Mouse (Mus musculus): Measurements from ENCODE around the gene Crim1. TPM values are rescaled to one million over a fixed set of nuclear protein-coding genes. Genes with fewer than 3 reads are reported as not detected.

The Crim1 gene
- polyA plus RNA-seq, 1 experiment from 2014 or later = 2.9 TPM

DNA sequence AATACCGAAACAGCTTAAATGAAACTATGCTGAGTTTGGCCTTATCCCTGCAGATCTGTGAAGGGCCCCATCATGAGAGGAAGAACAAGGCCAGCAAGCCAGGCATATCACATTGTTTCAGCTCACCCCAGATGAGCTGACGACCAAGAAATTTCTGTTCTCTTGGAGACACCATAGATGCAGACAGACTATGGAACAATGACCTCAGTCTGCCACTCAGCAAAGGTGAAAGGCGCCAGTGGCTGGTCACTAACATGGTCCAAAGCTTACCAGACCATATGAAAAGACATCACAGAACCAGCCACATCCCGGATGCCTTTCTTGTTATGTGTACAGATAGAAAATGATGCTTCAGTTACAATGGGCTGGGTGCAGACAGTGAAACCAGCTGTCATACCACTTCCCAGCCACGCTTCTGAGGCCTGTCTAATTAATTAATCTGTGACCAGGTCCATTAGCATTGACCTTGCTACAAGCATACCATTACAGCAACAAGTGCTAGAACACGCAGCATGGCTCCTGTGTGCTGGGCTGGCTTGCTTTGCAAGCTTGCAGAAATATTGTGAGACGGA is 125.8 kb downstream of the Crim1 start:
- 81% methylated on average over 7 of the region's 7 CpGs for WGBS (ENCODE audit: insufficient replicate concordance)
- no peak for ATAC-seq (replicated peaks; ENCODE audit: insufficient number of reproducible peaks, low FRiP score, low TSS enrichment)
- Histone ChIP-seq H3K36me3 (ENCODE audit: control insufficient read depth, insufficient read depth, low read length) (no peaks in the 10 kb centered on the region), H3K27ac (ENCODE audit: low read depth, low read length) (no peak overlapping the region), H3K9ac (ENCODE audit: low read depth, low read length) (no peak overlapping the region), H3K4me2 (no peak overlapping the region), H3K27me3 (ENCODE audit: control insufficient read depth, insufficient read depth, low read length) (peaks cover 20% of the 10 kb centered on the region), H3K4me3 (ENCODE audit: low read depth, low read length) (no peak overlapping the region), H3K9me3 (replicated peaks; ENCODE audit: control insufficient read depth, low read length) (no peaks in the 10 kb centered on the region), H3K4me1 (ENCODE audit: control insufficient read depth, insufficient read depth, low read length) (peaks cover 11% of the 10 kb centered on the region; the same call in 1 of the 2 replicates)

- no peak overlapping the region for H3K4me2 ChIP-seq
- H3K36me3 ChIP-seq (ENCODE audit: control insufficient read depth, insufficient read depth, low read length) = no peaks in the 10 kb centered on the region
- ATAC-seq (replicated peaks; ENCODE audit: insufficient number of reproducible peaks, low FRiP score, low TSS enrichment) = no peak
- H3K27me3 ChIP-seq (ENCODE audit: control insufficient read depth, insufficient read depth, low read length) = peaks cover 18% of the 10 kb centered on the region
- H3K9me3 ChIP-seq (replicated peaks; ENCODE audit: control insufficient read depth, low read length) = no peaks in the 10 kb centered on the region
- H3K4me1 ChIP-seq (ENCODE audit: control insufficient read depth, insufficient read depth, low read length) = peaks cover 10% of the 10 kb centered on the region; the same call in 1 of the 2 replicates
- WGBS (ENCODE audit: insufficient replicate concordance) = 64% methylated on average over 2 of the region's 2 CpGs
- no peak overlapping the region for H3K27ac ChIP-seq (ENCODE audit: low read depth, low read length)
- H3K4me3 ChIP-seq (ENCODE audit: low read depth, low read length) = no peak overlapping the region
- H3K9ac ChIP-seq (ENCODE audit: low read depth, low read length) = no peak overlapping the region
Observed at GRCm38 (mm10) chr17:78326381-78326780, 126.3 kb downstream of the Crim1 start.

- Histone ChIP-seq H3K9ac (ENCODE audit: low read depth, low read length) (no peak overlapping the region), H3K9me3 (replicated peaks; ENCODE audit: control insufficient read depth, low read length) (no peaks in the 10 kb centered on the region), H3K4me2 (no peak overlapping the region), H3K4me3 (ENCODE audit: low read depth, low read length) (no peak overlapping the region), H3K36me3 (ENCODE audit: control insufficient read depth, insufficient read depth, low read length) (no peaks in the 10 kb centered on the region), H3K27ac (ENCODE audit: low read depth, low read length) (no peak overlapping the region), H3K27me3 (ENCODE audit: control insufficient read depth, insufficient read depth, low read length) (peaks cover 15% of the 10 kb centered on the region), H3K4me1 (ENCODE audit: control insufficient read depth, insufficient read depth, low read length) (peaks cover 10% of the 10 kb centered on the region; the same call in 1 of the 2 replicates)
- ATAC-seq (replicated peaks; ENCODE audit: insufficient number of reproducible peaks, low FRiP score, low TSS enrichment) = no peak
- 40% methylated on average over 4 of the region's 4 CpGs for WGBS (ENCODE audit: insufficient replicate concordance)
Observed at GRCm38 (mm10) chr17:78327187-78327586, 127.1 kb downstream of the Crim1 start.

GRCm38 (mm10) chr17:78328287-78328686 is 128.2 kb downstream of the Crim1 start:
- Histone ChIP-seq H3K4me1 (ENCODE audit: control insufficient read depth, insufficient read depth, low read length) (peaks cover 10% of the 10 kb centered on the region; the same call in 1 of the 2 replicates), H3K4me2 (no peak overlapping the region), H3K27ac (ENCODE audit: low read depth, low read length) (no peak overlapping the region), H3K36me3 (ENCODE audit: control insufficient read depth, insufficient read depth, low read length) (no peaks in the 10 kb centered on the region), H3K9me3 (replicated peaks; ENCODE audit: control insufficient read depth, low read length) (no peaks in the 10 kb centered on the region), H3K27me3 (ENCODE audit: control insufficient read depth, insufficient read depth, low read length) (peaks cover 15% of the 10 kb centered on the region), H3K9ac (ENCODE audit: low read depth, low read length) (no peak overlapping the region), H3K4me3 (ENCODE audit: low read depth, low read length) (no peak overlapping the region)
- peak; percentile 68; the same call in 1 of the 2 replicates for ATAC-seq (replicated peaks; ENCODE audit: insufficient number of reproducible peaks, low FRiP score, low TSS enrichment)
- 18% methylated on average over 3 of the region's 3 CpGs for WGBS (ENCODE audit: insufficient replicate concordance)

DNA sequence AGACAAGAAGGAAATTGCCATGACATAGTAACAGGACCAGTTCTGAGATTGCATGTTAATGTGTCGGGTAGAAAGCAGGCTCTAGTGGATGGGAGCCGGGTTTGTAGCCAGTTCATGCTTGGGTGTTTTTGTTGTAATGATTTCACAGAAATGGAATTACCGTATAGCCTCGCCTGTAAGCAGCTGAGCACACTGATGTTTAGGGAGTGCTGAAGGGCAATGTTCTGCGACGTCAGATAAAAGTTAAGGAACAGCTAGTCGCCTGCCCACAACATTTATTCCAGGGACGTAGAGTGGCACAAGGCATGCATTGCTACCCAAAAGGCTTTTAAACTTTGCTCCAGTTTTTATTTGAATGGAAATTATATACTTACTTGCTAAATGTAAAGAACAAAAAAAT is 131.4 kb downstream of the Crim1 start:
- Histone ChIP-seq H3K27ac (ENCODE audit: low read depth, low read length) (no peak overlapping the region), H3K36me3 (ENCODE audit: control insufficient read depth, insufficient read depth, low read length) (no peaks in the 10 kb centered on the region), H3K9me3 (replicated peaks; ENCODE audit: control insufficient read depth, low read length) (no peaks in the 10 kb centered on the region), H3K4me3 (ENCODE audit: low read depth, low read length) (no peak overlapping the region), H3K4me2 (no peak overlapping the region), H3K4me1 (ENCODE audit: control insufficient read depth, insufficient read depth, low read length) (peaks cover 10% of the 10 kb centered on the region; the same call in 1 of the 2 replicates), H3K9ac (ENCODE audit: low read depth, low read length) (no peak overlapping the region), H3K27me3 (ENCODE audit: control insufficient read depth, insufficient read depth, low read length) (peaks cover 6% of the 10 kb centered on the region; the same call in 1 of the 2 replicates)
- 71% methylated on average over 8 of the region's 8 CpGs for WGBS (ENCODE audit: insufficient replicate concordance)
- ATAC-seq (replicated peaks; ENCODE audit: insufficient number of reproducible peaks, low FRiP score, low TSS enrichment) = no peak

GRCm38 (mm10) chr17:78333275-78333674 is 133.2 kb downstream of the Crim1 start:
- WGBS (ENCODE audit: insufficient replicate concordance) = 85% methylated on average over 10 of the region's 10 CpGs
- ATAC-seq (replicated peaks; ENCODE audit: insufficient number of reproducible peaks, low FRiP score, low TSS enrichment) = no peak
- H3K4me1 ChIP-seq (ENCODE audit: control insufficient read depth, insufficient read depth, low read length) = peaks cover 4% of the 10 kb centered on the region; the same call in 1 of the 2 replicates

DNA sequence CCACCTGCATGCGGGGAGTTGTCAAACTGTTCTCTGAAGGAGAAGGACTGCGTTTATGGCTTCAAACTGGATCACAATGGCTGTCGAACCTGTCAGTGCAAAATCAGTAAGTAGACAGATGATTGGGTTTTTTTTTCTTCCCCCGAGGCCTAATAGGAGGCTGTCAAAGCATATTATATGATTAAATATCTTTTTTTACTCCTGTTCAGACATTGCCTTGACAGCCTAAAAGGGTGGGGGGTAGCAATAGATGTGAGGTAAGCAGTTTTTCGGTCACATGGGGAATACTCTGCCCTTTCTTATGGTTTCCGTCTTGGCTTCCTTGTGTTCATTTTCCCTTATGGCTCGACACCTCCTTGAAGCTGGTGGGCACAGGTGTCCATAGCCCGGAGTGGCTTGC is 135.2 kb downstream of the Crim1 start:
- no peak overlapping the region for H3K4me3 ChIP-seq (ENCODE audit: low read depth, low read length)

More at GRCm38 (mm10) chr17:78333275-78333674, 133.2 kb downstream of the Crim1 start:
- H3K36me3 ChIP-seq (ENCODE audit: control insufficient read depth, insufficient read depth, low read length) = no peaks in the 10 kb centered on the region; the same call in 1 of the 2 replicates
- no peaks in the 10 kb centered on the region for H3K9me3 ChIP-seq (replicated peaks; ENCODE audit: control insufficient read depth, low read length)
- H3K27ac ChIP-seq (ENCODE audit: low read depth, low read length) = no peak overlapping the region
- no peak overlapping the region for H3K9ac ChIP-seq (ENCODE audit: low read depth, low read length)
- H3K4me2 ChIP-seq = no peak overlapping the region
- no peak overlapping the region for H3K4me3 ChIP-seq (ENCODE audit: low read depth, low read length)
- H3K27me3 ChIP-seq (ENCODE audit: control insufficient read depth, insufficient read depth, low read length) = no peaks in the 10 kb centered on the region

GRCm38 (mm10) chr17:78343688-78344087 is 143.6 kb downstream of the Crim1 start:
- H3K9me3 ChIP-seq (replicated peaks; ENCODE audit: control insufficient read depth, low read length) = no peaks in the 10 kb centered on the region
- H3K36me3 ChIP-seq (ENCODE audit: control insufficient read depth, insufficient read depth, low read length) = no peaks in the 10 kb centered on the region
- H3K4me3 ChIP-seq (ENCODE audit: low read depth, low read length) = no peak overlapping the region
- H3K9ac ChIP-seq (ENCODE audit: low read depth, low read length) = no peak overlapping the region
- no peaks in the 10 kb centered on the region for H3K27me3 ChIP-seq (ENCODE audit: control insufficient read depth, insufficient read depth, low read length)
- H3K27ac ChIP-seq (ENCODE audit: low read depth, low read length) = no peak overlapping the region
- no peaks in the 10 kb centered on the region for H3K4me1 ChIP-seq (ENCODE audit: control insufficient read depth, insufficient read depth, low read length)
- WGBS (ENCODE audit: insufficient replicate concordance) = 88% methylated on average over 3 of the region's 3 CpGs
- ATAC-seq (replicated peaks; ENCODE audit: insufficient number of reproducible peaks, low FRiP score, low TSS enrichment) = no peak
- H3K4me2 ChIP-seq = no peak overlapping the region

More for the DNA sequence above, 135.2 kb downstream of the Crim1 start:
- no peak for ATAC-seq (replicated peaks; ENCODE audit: insufficient number of reproducible peaks, low FRiP score, low TSS enrichment)
- H3K36me3 ChIP-seq (ENCODE audit: control insufficient read depth, insufficient read depth, low read length) = no peaks in the 10 kb centered on the region; the same call in 1 of the 2 replicates
- no peaks in the 10 kb centered on the region for H3K27me3 ChIP-seq (ENCODE audit: control insufficient read depth, insufficient read depth, low read length)
- no peaks in the 10 kb centered on the region for H3K9me3 ChIP-seq (replicated peaks; ENCODE audit: control insufficient read depth, low read length)
- no peaks in the 10 kb centered on the region for H3K4me1 ChIP-seq (ENCODE audit: control insufficient read depth, insufficient read depth, low read length)
- no peak overlapping the region for H3K27ac ChIP-seq (ENCODE audit: low read depth, low read length)
- WGBS (ENCODE audit: insufficient replicate concordance) = 87% methylated on average over 8 of the region's 8 CpGs
- H3K9ac ChIP-seq (ENCODE audit: low read depth, low read length) = no peak overlapping the region
- no peak overlapping the region for H3K4me2 ChIP-seq
